Mouse (Mus musculus) MEL-GATA-1-ER (cell line): ENCODE results near the gene Zfp536.

Experiments used
- DNase-seq: peaks from one replicate; pipeline ENCODE4 v3.0.0-alpha.2; 2012; ENCODE audit warnings: low read depth; ENCODE audit errors: extremely low read depth

Zfp536 gene

GRCm38 (mm10) chr7:37689561-37690305 is 83.7 kb downstream of the Zfp536 start:
- no peak for DNase-seq

GRCm38 (mm10) chr7:37689107-37689511 is 84.3 kb downstream of the Zfp536 start:
- DNase-seq, result no peak

- DNase-seq, result no peak
Measured at GRCm38 (mm10) chr7:37686366-37686765, 87.1 kb downstream of the Zfp536 start.

- no peak for DNase-seq
Measured at GRCm38 (mm10) chr7:37685247-37685646, 88.2 kb downstream of the Zfp536 start.

- DNase-seq, result no peak
Measured at GRCm38 (mm10) chr7:37681335-37681734, 92.1 kb downstream of the Zfp536 start.

- DNase-seq, result no peak
Measured at GRCm38 (mm10) chr7:37663676-37664365, 109.6 kb downstream of the Zfp536 start.

- DNase-seq, result no peak
Measured at GRCm38 (mm10) chr7:37648671-37649070, 124.8 kb downstream of the Zfp536 start.

- no peak for DNase-seq
Measured at GRCm38 (mm10) chr7:37647917-37648615, 125.4 kb downstream of the Zfp536 start.

- DNase-seq, result no peak
Measured at GRCm38 (mm10) chr7:37639740-37640397, 133.6 kb downstream of the Zfp536 start.

GRCm38 (mm10) chr7:37634812-37635211 is 138.6 kb downstream of the Zfp536 start:
- no peak for DNase-seq

- DNase-seq, result no peak
Measured at GRCm38 (mm10) chr7:37630410-37630809, 143.0 kb downstream of the Zfp536 start.

- DNase-seq, result no peak
Measured at GRCm38 (mm10) chr7:37627897-37628510, 145.4 kb downstream of the Zfp536 start.

- no peak for DNase-seq
Measured at GRCm38 (mm10) chr7:37625758-37626157, 147.7 kb downstream of the Zfp536 start.

GRCm38 (mm10) chr7:37624759-37625340 is 148.6 kb downstream of the Zfp536 start:
- DNase-seq, result no peak

GRCm38 (mm10) chr7:37623903-37624758 is 149.3 kb downstream of the Zfp536 start:
- DNase-seq, result no peak

- DNase-seq, result no peak
Measured at GRCm38 (mm10) chr7:37619254-37619653, 154.2 kb downstream of the Zfp536 start.

GRCm38 (mm10) chr7:37617880-37618279 is 155.6 kb downstream of the Zfp536 start:
- DNase-seq, result no peak

- no peak for DNase-seq
Measured at GRCm38 (mm10) chr7:37615932-37616331, 157.5 kb downstream of the Zfp536 start.

GRCm38 (mm10) chr7:37614381-37614780 is 159.1 kb downstream of the Zfp536 start:
- DNase-seq, result no peak

GRCm38 (mm10) chr7:37608556-37608955 is 164.9 kb downstream of the Zfp536 start:
- no peak for DNase-seq
